Mouse (Mus musculus) MEL (cell line): Measurements from ENCODE around the gene Rtp3.

Source experiments
- BHLHE40 ChIP-seq: IDR thresholded peaks from 2 replicates; pipeline ENCODE4 v1.6.1; 2012; ENCODE audit warnings: low read depth, mild to moderate bottlenecking, inconsistent platforms, low read length, improper control_type of control experiment, borderline replicate concordance
- MAZ ChIP-seq: IDR thresholded peaks from 2 replicates; pipeline ENCODE4 v1.6.1; 2012; ENCODE audit warnings: low read depth, mild to moderate bottlenecking, inconsistent platforms, low read length, improper control_type of control experiment
- ZNF384 ChIP-seq: IDR thresholded peaks from 2 replicates; pipeline ENCODE4 v1.6.1; 2012; ENCODE audit warnings: low read depth, mild to moderate bottlenecking, inconsistent platforms, low read length, improper control_type of control experiment

GRCm38 (mm10) chr9:110989543-110989942 lies 840 bp downstream of the Rtp3 start:
- TF ChIP-seq ZNF384: no peak
- TF ChIP-seq MAZ: no peak
- no peak for TF ChIP-seq BHLHE40
